Mouse (Mus musculus) G1E (cell line): ENCODE data around the gene Otud7a.

ENCODE experiments used
- CTCF ChIP-seq: IDR thresholded peaks from 2 replicates; pipeline ENCODE4 v1.5.1; 2012; ENCODE audit warnings: low read depth, low read length, inconsistent platforms, mixed read lengths
- GATA1 ChIP-seq: IDR thresholded peaks from 2 replicates; pipeline ENCODE4 v1.6.1; 2012; ENCODE audit warnings: borderline replicate concordance, low read length, inconsistent platforms, mixed read lengths
- TAL1 ChIP-seq: conservative IDR thresholded peaks from 2 replicates; pipeline ENCODE4 v1.6.1; 2012; ENCODE audit warnings: low read depth, low read length, inconsistent platforms, mixed read lengths

GRCm38 (mm10) chr7:63796001-63796632, 351.6 kb downstream of the Otud7a start:
- TF ChIP-seq GATA1, result no peak
- TF ChIP-seq CTCF, result no peak
- no peak for TF ChIP-seq TAL1
